Mouse (Mus musculus): ENCODE data around the gene Meis1.

The Meis1 gene

DNA sequence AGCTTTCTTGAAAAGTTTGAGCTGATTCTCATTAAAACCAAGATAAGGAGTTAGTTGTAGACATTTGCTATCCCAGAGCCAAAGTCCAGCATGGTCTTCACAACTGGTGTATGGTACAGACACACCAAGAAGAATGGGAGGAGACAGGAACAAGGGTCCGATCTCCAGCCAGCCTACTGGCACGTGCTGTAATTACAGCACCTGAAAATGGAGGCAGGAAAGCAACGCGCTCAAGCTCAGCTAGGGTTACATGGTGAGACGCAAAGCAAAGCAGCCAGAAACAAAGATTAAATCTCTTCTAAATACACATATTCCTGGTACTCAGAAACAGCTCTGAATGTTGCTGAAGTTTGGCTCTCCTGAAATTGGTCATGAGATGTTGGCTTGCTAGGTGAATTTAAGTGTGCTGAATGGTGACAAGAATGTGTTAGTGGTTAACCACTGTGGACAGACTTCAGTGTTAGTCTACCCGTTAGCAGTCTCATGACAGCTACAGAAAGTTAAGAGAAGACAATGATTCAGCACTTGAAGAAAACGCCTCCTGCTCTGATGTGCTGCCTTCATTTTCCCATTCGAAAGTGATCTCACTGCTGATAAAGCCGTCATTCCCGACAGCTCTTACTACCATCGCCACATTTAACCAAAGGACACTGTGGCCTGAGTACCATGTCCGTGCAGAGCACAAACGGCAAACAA, 70.0 kb downstream of the Meis1 start:
- no peak for DNase-seq (ENCODE audit: low read depth, low spot score)

DNA sequence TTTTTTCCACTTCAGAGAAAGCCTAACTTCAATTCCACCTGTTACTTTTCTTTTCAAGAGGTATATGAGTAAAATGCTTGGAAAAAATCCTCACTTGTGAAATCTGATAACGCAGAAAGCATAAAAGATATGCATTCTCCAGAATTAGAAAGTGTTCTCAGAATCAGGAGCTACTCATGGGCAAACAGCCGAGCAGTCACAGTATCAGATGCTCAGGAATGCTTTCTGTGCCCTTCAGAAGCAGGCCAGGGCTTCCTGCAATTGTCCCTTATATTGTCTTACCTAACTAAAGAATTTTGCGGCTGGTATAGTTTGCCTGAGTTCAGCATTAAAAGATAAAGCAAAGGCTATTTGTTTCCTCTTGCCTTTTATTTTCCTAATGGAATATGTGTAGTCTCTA, 71.4 kb downstream of the Meis1 start:
- no peak for DNase-seq (ENCODE audit: low read depth, low spot score)

DNA sequence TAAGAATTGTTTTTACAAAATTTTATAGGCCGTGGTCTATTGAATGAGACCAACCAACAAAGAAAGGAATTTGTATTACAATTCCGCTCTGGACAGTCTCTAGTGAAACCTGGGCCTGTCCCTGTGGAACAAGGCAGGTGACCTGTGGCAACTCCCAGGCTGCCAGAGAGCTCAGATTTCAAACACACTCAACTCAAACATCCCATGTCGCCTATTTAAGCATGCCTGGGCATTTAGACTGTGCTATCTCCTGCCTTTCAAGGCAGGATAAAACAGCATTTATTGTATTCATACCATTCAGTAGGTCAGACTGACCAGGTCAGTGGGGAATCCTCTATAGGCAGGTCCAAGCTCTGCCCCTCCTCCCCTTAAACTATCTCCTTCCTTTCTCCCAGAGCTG, 73.0 kb downstream of the Meis1 start:
- DNase-seq (ENCODE audit: low read depth, low spot score): no peak

DNA sequence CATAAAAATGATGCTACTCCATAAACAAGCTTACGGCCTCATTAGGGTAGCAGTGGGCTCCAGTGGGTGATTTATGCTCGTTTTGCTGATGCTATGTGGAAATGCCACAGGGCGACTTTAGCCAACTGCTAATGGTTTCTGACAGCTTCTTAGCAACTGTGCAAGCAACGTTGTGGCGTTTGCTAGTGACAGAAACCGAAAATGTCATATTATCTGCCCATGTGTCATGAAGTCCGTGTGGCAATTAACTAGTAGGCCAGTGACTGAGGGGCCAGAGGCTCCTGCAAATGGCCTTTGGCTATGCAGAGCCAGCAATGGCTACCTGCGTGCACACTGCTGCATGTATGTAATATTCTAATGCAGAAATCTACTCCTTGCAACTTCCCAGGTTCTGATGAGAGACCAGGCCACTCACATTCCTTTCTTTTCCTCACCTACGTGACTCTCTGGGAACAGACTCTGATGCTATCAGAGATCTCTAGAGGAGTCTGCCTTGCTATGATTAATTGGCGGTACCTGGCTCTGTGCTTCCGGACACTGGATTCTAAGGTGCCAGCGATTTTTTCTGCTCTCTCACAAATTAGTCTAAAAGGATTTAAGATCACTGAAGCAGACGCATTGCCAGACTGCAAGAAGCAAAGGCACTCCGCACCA, 73.7 kb downstream of the Meis1 start:
- peak; percentile 36 for DNase-seq (ENCODE audit: low read depth, low spot score)

DNA sequence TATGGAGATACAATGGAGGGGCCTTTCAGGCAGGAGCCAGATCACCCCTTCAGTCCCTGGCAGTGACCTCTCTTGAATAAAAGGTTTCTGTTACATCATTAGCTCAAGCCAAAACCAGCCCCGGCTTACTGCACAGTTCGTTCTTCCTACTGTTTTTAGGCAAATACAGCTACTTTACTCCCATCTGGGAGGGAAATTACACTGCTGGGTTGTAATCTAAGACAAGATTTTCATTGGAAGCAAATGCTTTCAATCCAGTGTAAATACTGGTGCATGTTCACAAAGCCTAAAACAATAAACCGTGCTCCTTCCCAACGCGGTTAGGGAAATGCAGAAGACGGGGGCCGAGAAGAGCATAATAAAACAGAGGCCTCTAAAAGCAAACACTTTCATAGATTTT, 74.6 kb downstream of the Meis1 start:
- DNase-seq (ENCODE audit: low read depth, low spot score): no peak

DNA sequence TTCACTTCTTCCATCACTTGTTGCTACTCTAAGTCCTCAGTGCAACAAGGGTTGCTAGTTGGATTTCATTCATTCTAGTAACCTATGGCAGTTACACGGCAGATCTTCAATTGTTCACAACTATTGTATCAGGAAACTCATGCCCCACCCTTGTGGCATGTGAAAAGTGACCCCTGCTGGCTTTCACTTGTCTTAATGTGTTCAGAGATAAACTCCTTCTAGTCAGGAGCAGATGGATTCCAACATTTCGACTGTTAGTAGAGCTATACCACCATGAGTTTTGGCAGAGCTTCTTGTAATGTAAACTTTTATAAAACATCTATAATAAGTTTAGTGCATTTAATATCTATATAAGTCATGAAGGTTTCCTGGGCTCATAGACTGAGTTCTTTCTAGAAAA, 75.8 kb downstream of the Meis1 start:
- no peak for DNase-seq (ENCODE audit: low read depth, low spot score)

DNA sequence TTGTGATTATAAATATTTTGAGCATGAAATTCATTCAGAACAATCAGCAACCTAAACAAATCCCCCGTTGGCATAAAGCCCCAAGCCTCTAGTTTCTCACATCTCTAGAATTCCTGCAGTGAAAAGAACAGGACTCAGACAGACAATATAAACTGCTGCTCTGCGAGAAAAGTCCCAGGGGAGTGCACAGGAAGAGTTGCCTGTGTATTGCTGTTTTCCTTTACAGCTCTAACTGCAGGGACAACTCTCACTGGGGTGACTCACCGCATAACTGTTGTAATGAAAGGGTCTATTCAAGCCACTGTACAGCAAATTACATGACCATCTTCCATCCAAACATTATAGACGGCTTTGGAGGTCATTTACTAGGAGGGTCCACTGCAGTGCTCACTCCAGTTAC, 77.9 kb downstream of the Meis1 start:
- DNase-seq (ENCODE audit: low read depth, low spot score): no peak

GRCm38 (mm10) chr11:18934921-18935320, 83.9 kb downstream of the Meis1 start:
- DNase-seq (ENCODE audit: low read depth, low spot score): no peak

DNA sequence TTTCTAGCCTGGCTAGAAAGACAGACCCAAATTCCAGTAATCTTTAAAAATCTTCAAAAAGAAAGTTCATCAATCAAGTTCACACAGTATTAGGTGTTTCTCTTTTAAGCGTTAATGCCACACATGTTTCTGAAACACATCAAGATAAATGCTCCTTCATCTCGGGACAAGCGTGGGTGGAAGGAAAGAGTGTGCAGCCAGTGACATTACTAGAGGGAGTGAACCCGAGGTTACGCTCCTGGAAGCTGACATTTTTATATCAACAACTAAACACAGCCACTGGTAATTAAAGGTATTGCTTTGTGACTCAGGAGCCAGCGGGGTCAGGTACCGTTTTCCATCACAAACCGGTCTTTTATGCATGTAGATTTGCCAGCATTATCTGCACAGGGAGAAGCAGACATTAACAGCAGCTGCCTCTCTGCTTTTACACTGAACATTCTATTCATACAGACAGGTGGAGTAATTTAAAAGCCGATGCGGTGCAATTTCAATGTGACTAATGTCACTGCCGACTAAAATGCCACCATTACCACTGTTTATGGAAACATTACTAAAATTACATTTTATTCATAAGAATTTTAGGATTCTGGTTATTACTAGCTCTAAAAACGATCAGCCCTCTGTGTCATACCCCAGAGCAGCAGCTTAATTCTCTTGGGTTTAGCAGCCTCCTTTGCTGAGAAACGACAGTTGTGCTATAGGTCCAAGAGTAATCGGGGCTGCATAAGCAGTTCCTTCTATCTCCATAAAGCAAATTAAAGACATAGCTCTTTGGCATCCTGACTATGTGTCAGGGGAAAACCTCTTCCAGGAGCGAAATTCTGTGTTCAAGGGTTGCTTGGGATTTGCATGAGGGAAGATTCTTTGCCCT, 87.5 kb downstream of the Meis1 start:
- no peak for DNase-seq (ENCODE audit: low read depth, low spot score)

GRCm38 (mm10) chr11:18929779-18930728, 88.7 kb downstream of the Meis1 start:
- no peak for DNase-seq (ENCODE audit: low read depth, low spot score)

DNA sequence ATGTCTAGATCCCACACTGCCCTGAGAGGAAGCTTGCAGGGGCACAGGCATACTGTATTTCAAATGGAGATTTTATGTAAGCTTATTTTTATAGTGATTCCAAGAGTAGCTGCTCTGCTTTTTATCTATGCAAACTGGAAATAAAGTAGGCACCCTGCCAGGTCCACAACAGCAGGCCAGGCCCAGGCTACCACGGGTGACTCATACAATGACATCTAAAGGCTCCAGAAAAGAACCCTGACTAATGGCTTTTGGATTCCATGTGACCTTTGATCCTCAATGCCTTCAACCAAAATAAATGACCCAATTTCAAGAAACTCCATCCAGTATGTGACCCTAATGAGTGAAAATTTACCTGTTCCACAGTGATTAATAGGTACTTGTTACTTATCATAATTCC, 91.4 kb downstream of the Meis1 start:
- DNase-seq (ENCODE audit: low read depth, low spot score): no peak

DNA sequence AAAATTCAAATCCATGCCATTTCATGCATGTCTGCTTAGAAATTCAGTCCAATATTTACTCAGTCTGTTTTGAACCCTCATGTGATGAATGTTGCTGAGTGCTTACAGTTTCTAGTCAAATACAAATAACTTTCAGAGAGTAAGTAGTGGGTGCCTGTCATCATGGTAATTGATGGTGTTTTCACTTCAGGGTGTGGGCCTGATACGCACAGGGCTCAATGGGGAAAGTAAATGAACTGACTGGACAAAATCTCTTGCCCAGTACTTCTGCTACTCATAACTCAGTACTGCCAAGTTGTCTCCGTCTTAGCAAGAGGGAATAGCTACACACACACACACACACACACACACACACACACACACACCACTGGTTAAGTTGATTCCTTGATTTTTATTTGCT, 92.0 kb downstream of the Meis1 start:
- no peak for DNase-seq (ENCODE audit: low read depth, low spot score)

- no peak for DNase-seq (ENCODE audit: low read depth, low spot score)
Measured at GRCm38 (mm10) chr11:18924583-18925334, 94.0 kb downstream of the Meis1 start.

DNA sequence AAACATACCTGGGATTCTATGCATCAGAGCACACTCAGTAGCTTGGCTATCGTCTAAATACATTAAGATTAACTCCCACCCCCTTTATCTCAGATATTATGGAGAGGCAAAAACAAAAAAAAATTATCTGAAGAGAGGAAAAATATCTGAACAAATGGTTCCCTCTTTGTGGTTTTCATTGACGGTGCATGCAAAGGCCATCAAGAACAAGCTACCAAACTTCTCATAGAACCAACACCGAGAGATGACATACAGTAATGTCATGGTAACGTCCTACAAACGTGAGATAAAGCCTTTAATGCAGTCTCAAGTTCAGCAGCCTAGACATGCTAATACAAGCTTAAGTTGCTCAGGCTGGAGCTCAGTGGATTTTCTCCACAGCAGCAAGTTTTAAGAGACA, 95.5 kb downstream of the Meis1 start:
- no peak for DNase-seq (ENCODE audit: low read depth, low spot score)

GRCm38 (mm10) chr11:18920651-18921050, 98.1 kb downstream of the Meis1 start:
- DNase-seq (ENCODE audit: low read depth, low spot score): no peak

GRCm38 (mm10) chr11:18919162-18919762, 99.5 kb downstream of the Meis1 start:
- DNase-seq (ENCODE audit: low read depth, low spot score): no peak

DNA sequence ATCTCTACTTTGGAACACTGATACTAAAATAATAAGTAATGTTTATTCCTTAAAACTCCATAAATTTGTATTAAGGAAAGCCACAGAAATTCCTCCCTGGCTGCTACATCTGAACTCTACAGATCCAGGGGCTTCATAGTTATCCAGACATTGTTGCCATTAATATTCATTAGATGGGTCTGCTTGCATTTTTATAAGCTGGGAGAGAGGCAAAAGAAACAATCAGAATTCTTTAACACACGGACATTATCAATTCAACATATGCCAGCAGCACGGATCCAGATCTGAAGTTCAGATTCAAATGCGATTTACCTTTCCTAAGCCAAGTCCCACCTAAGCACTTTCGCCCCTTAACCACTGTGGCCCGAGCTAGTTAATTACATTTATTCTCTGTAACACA, 100.9 kb downstream of the Meis1 start:
- no peak for DNase-seq (ENCODE audit: low read depth, low spot score)

- DNase-seq (ENCODE audit: low read depth, low spot score): no peak
Measured at GRCm38 (mm10) chr11:18913251-18913650, 105.5 kb downstream of the Meis1 start.

GRCm38 (mm10) chr11:18912311-18913019, 106.3 kb downstream of the Meis1 start:
- DNase-seq (ENCODE audit: low read depth, low spot score): no peak

GRCm38 (mm10) chr11:18906866-18907265, 111.9 kb downstream of the Meis1 start:
- no peak for DNase-seq (ENCODE audit: low read depth, low spot score)

Measured in retina, postnatal 7 days (tissue).